Mouse (Mus musculus) layer of hippocampus, postnatal 14 days (tissue): ENCODE measurements around the gene Cdc42se2. TPM values are rescaled to one million over a fixed set of nuclear protein-coding genes. Genes with fewer than 3 reads are reported as not detected.
A peak's percentile ranks its signal among the peaks of the same experiment; 100 is the strongest.

Source experiments
- DNase-seq, 2 experiments: peaks; one replicate each; pipeline ENCODE4 v3.0.0; 2021 to 2022; ENCODE audit warnings: low spot score in 2 of 2, mixed read lengths in 1 of 2
- long read RNA-seq, 2 experiments: library from polyadenylated mRNA; stranded (forward); transcript quantifications; one replicate each; pipeline ENCODE4 v2.0.0; 2021
- total RNA-seq, 2 experiments: library from RNA; stranded (reverse); gene quantifications; 2 replicates each; pipeline ENCODE4 v1.2.3; 2021

Gene Cdc42se2
- total RNA-seq, result 100 to 1,000 TPM; 157 to 168 TPM
- long read RNA-seq, experiment 1, transcript Cdc42se2-201 (6 exons, 3,069 nt), result major isoform, 230 of 318 reads
- long read RNA-seq, experiment 1, partial matches to known transcripts, result 3 of 318 reads
- long read RNA-seq, experiment 1, other reads (novel, unspliced or antisense), result 83 of 318 reads
- long read RNA-seq, experiment 2, transcript Cdc42se2-201 (6 exons, 3,069 nt), result major isoform, 271 of 345 reads
- long read RNA-seq, experiment 2, partial matches to known transcripts, result 9 of 345 reads
- long read RNA-seq, experiment 2, other reads (novel, unspliced or antisense), result 64 of 345 reads

GRCm38 (mm10) chr11:54787488-54788474 lies at the start of gene Cdc42se2:
TSS of gene Cdc42se2 (minus strand) at chr11:54787675.
- peak; percentile 94 to 97 for DNase-seq

GRCm38 (mm10) chr11:54836106-54836505 lies 48.6 kb upstream of the Cdc42se2 start:
- DNase-seq, result no peak

GRCm38 (mm10) chr11:54834596-54834995 lies 47.1 kb upstream of the Cdc42se2 start:
- no peak for DNase-seq

- peak; percentile 52 to 75 for DNase-seq
Observed at GRCm38 (mm10) chr11:54833833-54834232, 46.4 kb upstream of the Cdc42se2 start.

- no peak for DNase-seq
Observed at GRCm38 (mm10) chr11:54826819-54827218, 39.3 kb upstream of the Cdc42se2 start.

GRCm38 (mm10) chr11:54825774-54826173 lies 38.3 kb upstream of the Cdc42se2 start:
- no peak for DNase-seq

GRCm38 (mm10) chr11:54823467-54823866 lies 36.0 kb upstream of the Cdc42se2 start:
- no peak for DNase-seq

GRCm38 (mm10) chr11:54819489-54819888 lies 32.0 kb upstream of the Cdc42se2 start:
- no peak for DNase-seq

GRCm38 (mm10) chr11:54817449-54817848 lies 30.0 kb upstream of the Cdc42se2 start:
- no peak for DNase-seq

- DNase-seq, result no peak
Observed at GRCm38 (mm10) chr11:54815659-54816058, 28.2 kb upstream of the Cdc42se2 start.

GRCm38 (mm10) chr11:54812812-54813516 lies 25.5 kb upstream of the Cdc42se2 start:
- peak in 1 of 2 experiments; percentile 29 for DNase-seq

- DNase-seq, result no peak
Observed at GRCm38 (mm10) chr11:54812314-54812713, 24.8 kb upstream of the Cdc42se2 start.

GRCm38 (mm10) chr11:54811054-54811453 lies 23.6 kb upstream of the Cdc42se2 start:
- no peak for DNase-seq

- DNase-seq, result no peak
Observed at GRCm38 (mm10) chr11:54809582-54809981, 22.1 kb upstream of the Cdc42se2 start.

- no peak for DNase-seq
Observed at GRCm38 (mm10) chr11:54808177-54808576, 20.7 kb upstream of the Cdc42se2 start.

- no peak for DNase-seq
Observed at GRCm38 (mm10) chr11:54807669-54808068, 20.2 kb upstream of the Cdc42se2 start.

GRCm38 (mm10) chr11:54806891-54807290 lies 19.4 kb upstream of the Cdc42se2 start:
- DNase-seq, result no peak

GRCm38 (mm10) chr11:54805196-54805595 lies 17.7 kb upstream of the Cdc42se2 start:
- DNase-seq, result peak; percentile 55 to 87

GRCm38 (mm10) chr11:54802621-54803020 lies 15.1 kb upstream of the Cdc42se2 start:
- no peak for DNase-seq

- no peak for DNase-seq
Observed at GRCm38 (mm10) chr11:54801791-54802558, 14.5 kb upstream of the Cdc42se2 start.

- DNase-seq, result no peak
Observed at GRCm38 (mm10) chr11:54796551-54796950, 9.1 kb upstream of the Cdc42se2 start.
